Mouse (Mus musculus): ENCODE measurements around the gene Gbx1. TPM values are rescaled to one million over a fixed set of nuclear protein-coding genes. Genes with fewer than 3 reads are reported as not detected.

Gbx1 gene
- polyA plus RNA-seq, 1 experiment, result 0.04 TPM

- Histone ChIP-seq H3K4me3 (ENCODE audit: insufficient read depth, low read length) (no peak overlapping the region), H3K4me1 (ENCODE audit: control insufficient read depth, insufficient read depth, low read length) (peaks cover 11% of the 10 kb centered on the region), H3K27ac (ENCODE audit: insufficient read depth, low read length) (no peak overlapping the region)
- TF ChIP-seq POLR2A (IDR thresholded peaks at IDR 0.05; ENCODE audit: extremely low read depth, insufficient read depth, low read length) (no peak), CTCF (IDR thresholded peaks at IDR 0.05; ENCODE audit: extremely low read depth, insufficient read depth, low read length) (peak; percentile 72)
Observed at GRCm38 (mm10) chr5:24483326-24483725, 43.7 kb downstream of the Gbx1 start.

- H3K4me1 ChIP-seq (ENCODE audit: control insufficient read depth, insufficient read depth, low read length), result peaks cover 11% of the 10 kb centered on the region
- H3K27ac ChIP-seq (ENCODE audit: insufficient read depth, low read length), result no peak overlapping the region
- no peak for TF ChIP-seq CTCF (IDR thresholded peaks at IDR 0.05; ENCODE audit: extremely low read depth, insufficient read depth, low read length)
- no peak for TF ChIP-seq POLR2A (IDR thresholded peaks at IDR 0.05; ENCODE audit: extremely low read depth, insufficient read depth, low read length)
- no peak overlapping the region for H3K4me3 ChIP-seq (ENCODE audit: insufficient read depth, low read length)
Observed at GRCm38 (mm10) chr5:24482247-24483079, 44.5 kb downstream of the Gbx1 start.

- peak overlapping the region; percentile 30; the same call in 1 of the 2 replicates for H3K27ac ChIP-seq (ENCODE audit: insufficient read depth, low read length)
- peaks cover 11% of the 10 kb centered on the region for H3K4me1 ChIP-seq (ENCODE audit: control insufficient read depth, insufficient read depth, low read length)
- TF ChIP-seq POLR2A (IDR thresholded peaks at IDR 0.05; ENCODE audit: extremely low read depth, insufficient read depth, low read length) (no peak), CTCF (IDR thresholded peaks at IDR 0.05; ENCODE audit: extremely low read depth, insufficient read depth, low read length) (peak; percentile 62)
- no peak overlapping the region for H3K4me3 ChIP-seq (ENCODE audit: insufficient read depth, low read length)
Observed at GRCm38 (mm10) chr5:24481647-24482046, 45.4 kb downstream of the Gbx1 start.

- Histone ChIP-seq H3K27ac (ENCODE audit: insufficient read depth, low read length) (no peak overlapping the region), H3K4me3 (ENCODE audit: insufficient read depth, low read length) (no peak overlapping the region), H3K4me1 (ENCODE audit: control insufficient read depth, insufficient read depth, low read length) (peaks cover 8% of the 10 kb centered on the region; the same call in 1 of the 2 replicates)
- TF ChIP-seq CTCF (IDR thresholded peaks at IDR 0.05; ENCODE audit: extremely low read depth, insufficient read depth, low read length) (no peak), POLR2A (IDR thresholded peaks at IDR 0.05; ENCODE audit: extremely low read depth, insufficient read depth, low read length) (no peak)
Observed at GRCm38 (mm10) chr5:24477909-24478308, 49.1 kb downstream of the Gbx1 start.

GRCm38 (mm10) chr5:24475476-24476241 lies 51.3 kb downstream of the Gbx1 start:
- H3K27ac ChIP-seq (ENCODE audit: insufficient read depth, low read length), result no peak overlapping the region
- peaks cover 8% of the 10 kb centered on the region; the same call in 1 of the 2 replicates for H3K4me1 ChIP-seq (ENCODE audit: control insufficient read depth, insufficient read depth, low read length)
- H3K4me3 ChIP-seq (ENCODE audit: insufficient read depth, low read length), result no peak overlapping the region; the same call in 1 of the 2 replicates
- TF ChIP-seq POLR2A (IDR thresholded peaks at IDR 0.05; ENCODE audit: extremely low read depth, insufficient read depth, low read length) (no peak), CTCF (IDR thresholded peaks at IDR 0.05; ENCODE audit: extremely low read depth, insufficient read depth, low read length) (no peak)

- Histone ChIP-seq H3K4me3 (ENCODE audit: insufficient read depth, low read length) (peak overlapping the region; percentile 10), H3K4me1 (ENCODE audit: control insufficient read depth, insufficient read depth, low read length) (peaks cover 10% of the 10 kb centered on the region), H3K27ac (ENCODE audit: insufficient read depth, low read length) (no peak overlapping the region)
- no peak for TF ChIP-seq POLR2A (IDR thresholded peaks at IDR 0.05; ENCODE audit: extremely low read depth, insufficient read depth, low read length)
Observed at GRCm38 (mm10) chr5:24474723-24475261, 52.2 kb downstream of the Gbx1 start.

GRCm38 (mm10) chr5:24474025-24474722 lies 52.8 kb downstream of the Gbx1 start:
- Histone ChIP-seq H3K4me1 (ENCODE audit: control insufficient read depth, insufficient read depth, low read length) (peaks cover 11% of the 10 kb centered on the region), H3K27ac (ENCODE audit: insufficient read depth, low read length) (no peak overlapping the region), H3K4me3 (ENCODE audit: insufficient read depth, low read length) (no peak overlapping the region; the same call in 1 of the 2 replicates)
- TF ChIP-seq CTCF (IDR thresholded peaks at IDR 0.05; ENCODE audit: extremely low read depth, insufficient read depth, low read length) (no peak), POLR2A (IDR thresholded peaks at IDR 0.05; ENCODE audit: extremely low read depth, insufficient read depth, low read length) (no peak)

GRCm38 (mm10) chr5:24472884-24473619 lies 54.0 kb downstream of the Gbx1 start:
- Histone ChIP-seq H3K4me1 (ENCODE audit: control insufficient read depth, insufficient read depth, low read length) (peaks cover 12% of the 10 kb centered on the region), H3K4me3 (ENCODE audit: insufficient read depth, low read length) (no peak overlapping the region), H3K27ac (ENCODE audit: insufficient read depth, low read length) (no peak overlapping the region)
- TF ChIP-seq CTCF (IDR thresholded peaks at IDR 0.05; ENCODE audit: extremely low read depth, insufficient read depth, low read length) (no peak), POLR2A (IDR thresholded peaks at IDR 0.05; ENCODE audit: extremely low read depth, insufficient read depth, low read length) (no peak)

All from cortical plate, adult 2 months (tissue).